Mouse (Mus musculus): ENCODE results near the gene Sstr5.

Sstr5 gene

GRCm38 (mm10) chr17:25472044-25472443 lies 25.0 kb downstream of the Sstr5 start:
- no peak for DNase-seq

- DNase-seq, result peak; percentile 55
Observed at GRCm38 (mm10) chr17:25471418-25471817, 25.7 kb downstream of the Sstr5 start.

GRCm38 (mm10) chr17:25469798-25470197 lies 27.3 kb downstream of the Sstr5 start:
- peak; percentile 37 for DNase-seq

GRCm38 (mm10) chr17:25468301-25468700 lies 28.8 kb downstream of the Sstr5 start:
- DNase-seq, result no peak

GRCm38 (mm10) chr17:25467781-25468180 lies 29.3 kb downstream of the Sstr5 start:
- DNase-seq, result no peak

- no peak for DNase-seq
Observed at GRCm38 (mm10) chr17:25466257-25466656, 30.8 kb downstream of the Sstr5 start.

GRCm38 (mm10) chr17:25464091-25464490 lies 33.0 kb downstream of the Sstr5 start:
- no peak for DNase-seq

- DNase-seq, result no peak
Observed at GRCm38 (mm10) chr17:25463326-25463945, 33.7 kb downstream of the Sstr5 start.

GRCm38 (mm10) chr17:25462236-25462875 lies 34.7 kb downstream of the Sstr5 start:
- no peak for DNase-seq

- DNase-seq, result no peak
Observed at GRCm38 (mm10) chr17:25456540-25456939, 40.5 kb downstream of the Sstr5 start.

GRCm38 (mm10) chr17:25454272-25454671 lies 42.8 kb downstream of the Sstr5 start, which contains the start of gene Tekt4:
Tekt4 (plus strand) TSS chr17:25454615.
- DNase-seq, result no peak

GRCm38 (mm10) chr17:25452246-25452965 lies 44.7 kb downstream of the Sstr5 start:
- DNase-seq, result no peak

- DNase-seq, result no peak
Observed at GRCm38 (mm10) chr17:25450329-25450728, 46.8 kb downstream of the Sstr5 start.

GRCm38 (mm10) chr17:25447865-25448264 lies 49.2 kb downstream of the Sstr5 start:
- no peak for DNase-seq

GRCm38 (mm10) chr17:25445841-25446240 lies 51.2 kb downstream of the Sstr5 start:
- no peak for DNase-seq

- no peak for DNase-seq
Observed at GRCm38 (mm10) chr17:25445074-25445473, 52.0 kb downstream of the Sstr5 start.

GRCm38 (mm10) chr17:25442889-25443288 lies 54.2 kb downstream of the Sstr5 start:
- DNase-seq, result no peak

- no peak for DNase-seq
Observed at GRCm38 (mm10) chr17:25441417-25441816, 55.7 kb downstream of the Sstr5 start.

Data from kidney, adult 11 months (tissue).